Mouse (Mus musculus) midbrain, embryonic 10.5 days (tissue): Measurements from ENCODE around the gene Myl12a. TPM values are rescaled to one million over a fixed set of nuclear protein-coding genes. Genes with fewer than 3 reads are reported as not detected.

Source experiments
- DNase-seq: peaks from one replicate; pipeline ENCODE4 v3.0.0-alpha.2; 2017; ENCODE audit warnings: low spot score
- H3K27ac ChIP-seq: fragments of 300-500 bp; sonication (generic); replicated peaks from 2 replicates; pipeline ENCODE4 v1.5.1; 2016; ENCODE audit warnings: mild to moderate bottlenecking
- H3K27me3 ChIP-seq: fragments of 300-500 bp; sonication (generic); 2 replicates; pipeline ENCODE4 v1.6.1; 2016; ENCODE audit warnings: low read depth, mild to moderate bottlenecking; ENCODE audit not compliant: poor library complexity, severe bottlenecking
- H3K36me3 ChIP-seq: fragments of 300-500 bp; sonication (generic); 2 replicates; pipeline ENCODE4 v1.6.1; 2016; ENCODE audit warnings: mild to moderate bottlenecking, moderate library complexity
- H3K4me1 ChIP-seq: fragments of 300-500 bp; sonication (generic); 2 replicates; pipeline ENCODE4 v1.6.1; 2016
- H3K4me3 ChIP-seq: fragments of 300-500 bp; sonication (generic); 2 replicates; pipeline ENCODE4 v1.5.1; 2016; ENCODE audit warnings: mild to moderate bottlenecking, moderate library complexity
- H3K9me3 ChIP-seq: fragments of 300-500 bp; sonication (generic); replicated peaks from 2 replicates; pipeline ENCODE4 v1.6.1; 2016; ENCODE audit warnings: mild to moderate bottlenecking
- WGBS: fragments of 180-500 bp; shearing (Covaris S2); methylation state at CpG from one replicate; pipeline ENCODE4 v1.1.7; 2016; 5-methylcytosine and 5-hydroxymethylcytosine counted together
- polyA plus RNA-seq: library from polyadenylated mRNA; unstranded; fragments of >200 nt; fragmentation: Nextera tagmentation; extraction: Ambion mirVana; gene quantifications from 2 replicates; pipeline ENCODE4 v1.2.1, GENCODE M21; 2016

Myl12a gene
- 366 and 403 TPM in 2 replicates for polyA plus RNA-seq

DNA sequence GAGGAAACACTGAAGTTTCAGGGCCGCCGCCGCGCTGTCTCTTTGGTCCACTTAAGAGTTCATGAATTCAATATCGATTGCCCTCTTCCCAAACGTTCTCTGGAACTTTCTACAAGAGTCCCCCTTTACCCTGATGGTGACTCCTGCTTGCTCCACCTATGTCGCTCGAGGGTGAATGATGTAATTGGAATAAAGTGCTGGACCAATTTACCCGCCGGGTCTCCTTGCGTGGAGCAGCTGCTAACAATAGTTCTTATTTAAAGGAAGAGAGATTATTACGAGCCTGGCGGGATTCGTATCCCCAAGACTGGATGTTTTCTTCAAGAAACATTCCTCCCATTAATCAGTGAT is at the start of gene Myl12a:
Gene Myl12a, minus strand, starts transcription at position 135 of the 351 bp plus-strand sequence.
- DNase-seq: no peak
- WGBS: 17% methylated on average over 14 of the region's 14 CpGs
- Histone ChIP-seq H3K4me1 (peaks cover 30% of the 10 kb centered on the region), H3K36me3 (0 out of 2 replicates have a peak, but pooled peaks cover 7% of the 10 kb centered on the region), H3K27ac (peak within 1 kb of the TSS; percentile 99), H3K9me3 (no peaks in the 10 kb centered on the region), H3K4me3 (peak within 1 kb of the TSS; percentile 72), H3K27me3 (no peaks in the 10 kb centered on the region)

DNA sequence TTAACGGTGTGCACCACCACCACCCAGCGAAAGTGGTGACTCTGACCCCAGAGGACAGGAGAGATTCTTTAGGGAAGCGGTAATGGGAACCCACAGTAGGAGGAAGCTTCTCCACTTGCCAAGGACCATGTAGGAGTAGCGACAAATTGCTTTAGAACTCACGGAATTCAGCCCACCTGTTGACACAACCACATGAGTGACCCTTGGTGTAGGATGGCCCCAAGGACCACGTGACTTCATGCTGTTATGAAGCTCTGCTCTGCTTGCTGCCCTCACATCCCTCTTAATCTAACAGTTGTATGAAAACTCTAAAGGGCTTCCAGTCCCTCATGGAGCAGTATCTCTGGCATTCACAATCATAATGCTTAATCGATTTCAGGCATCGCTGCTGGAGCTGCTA is 46.6 kb upstream of the Myl12a start:
- WGBS: 84% methylated on average over 8 of the region's 8 CpGs
- H3K9me3 ChIP-seq: no peaks in the 10 kb centered on the region
- H3K4me1 ChIP-seq: no peaks in the 10 kb centered on the region
- H3K36me3 ChIP-seq: no peaks in the 10 kb centered on the region
- no peak overlapping the region for H3K27ac ChIP-seq
- no peak overlapping the region for H3K4me3 ChIP-seq
- no peaks in the 10 kb centered on the region for H3K27me3 ChIP-seq
- no peak for DNase-seq

DNA sequence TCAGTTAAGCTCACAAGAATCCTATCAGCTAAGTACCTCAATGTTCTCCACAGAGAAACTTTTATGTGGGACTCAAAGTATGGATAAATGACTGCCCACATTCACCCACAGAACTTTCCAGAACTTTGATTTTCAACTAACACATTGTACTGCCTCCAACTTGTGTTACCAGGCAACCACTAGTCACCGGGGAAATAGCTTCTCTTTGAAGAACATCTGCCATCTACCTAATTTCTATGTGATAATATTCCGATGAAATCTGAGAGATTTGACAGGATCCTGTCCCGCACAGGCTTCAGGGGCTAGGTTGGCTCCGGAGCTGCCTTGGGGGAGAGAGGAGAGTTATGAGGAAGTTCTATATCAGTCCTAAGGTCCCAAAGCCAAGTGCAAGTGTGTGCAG is 44.2 kb upstream of the Myl12a start:
- H3K9me3 ChIP-seq: no peaks in the 10 kb centered on the region
- no peak overlapping the region for H3K27ac ChIP-seq
- no peak for DNase-seq
- WGBS: 92% methylated on average over 4 of the region's 4 CpGs
- H3K4me1 ChIP-seq: no peaks in the 10 kb centered on the region
- H3K36me3 ChIP-seq: no peaks in the 10 kb centered on the region
- H3K4me3 ChIP-seq: no peak overlapping the region
- H3K27me3 ChIP-seq: no peaks in the 10 kb centered on the region

- 86% methylated on average over 9 of the region's 9 CpGs for WGBS
- no peak for DNase-seq
Observed at GRCm38 (mm10) chr17:71045591-71045990, 42.9 kb upstream of the Myl12a start.

DNA sequence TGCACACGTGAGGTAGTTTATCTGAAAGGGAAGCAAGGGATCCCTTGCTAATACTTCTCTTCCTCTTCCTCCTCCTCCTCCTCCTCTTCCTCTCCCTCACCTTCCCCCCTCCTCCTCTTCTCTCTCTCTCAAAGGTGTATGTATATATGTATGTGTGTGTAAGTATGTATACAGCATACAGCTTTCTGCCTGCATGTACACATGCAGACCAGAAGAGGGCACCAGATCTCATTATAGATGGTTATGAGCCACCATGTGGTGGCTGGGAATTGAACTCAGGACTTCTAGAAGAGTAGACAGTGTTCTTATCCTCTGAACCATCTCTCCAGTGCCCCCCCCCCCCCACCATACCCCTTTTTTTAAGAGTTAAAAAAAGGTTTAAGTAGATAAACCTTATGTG is 40.0 kb upstream of the Myl12a start:
- no peak overlapping the region for H3K27ac ChIP-seq
- H3K9me3 ChIP-seq: no peaks in the 10 kb centered on the region
- WGBS: 100% methylated on average over 1 of the region's 1 CpGs
- H3K36me3 ChIP-seq: no peaks in the 10 kb centered on the region
- H3K27me3 ChIP-seq: no peaks in the 10 kb centered on the region
- peaks cover 14% of the 10 kb centered on the region for H3K4me1 ChIP-seq
- no peak overlapping the region for H3K4me3 ChIP-seq
- DNase-seq: no peak

More at GRCm38 (mm10) chr17:71045591-71045990, 42.9 kb upstream of the Myl12a start:
- peaks cover 2% of the 10 kb centered on the region; the same call in 1 of the 2 replicates for H3K4me1 ChIP-seq
- H3K27me3 ChIP-seq: no peaks in the 10 kb centered on the region
- H3K9me3 ChIP-seq: no peaks in the 10 kb centered on the region
- H3K36me3 ChIP-seq: no peaks in the 10 kb centered on the region
- no peak overlapping the region for H3K4me3 ChIP-seq
- H3K27ac ChIP-seq: no peak overlapping the region

DNA sequence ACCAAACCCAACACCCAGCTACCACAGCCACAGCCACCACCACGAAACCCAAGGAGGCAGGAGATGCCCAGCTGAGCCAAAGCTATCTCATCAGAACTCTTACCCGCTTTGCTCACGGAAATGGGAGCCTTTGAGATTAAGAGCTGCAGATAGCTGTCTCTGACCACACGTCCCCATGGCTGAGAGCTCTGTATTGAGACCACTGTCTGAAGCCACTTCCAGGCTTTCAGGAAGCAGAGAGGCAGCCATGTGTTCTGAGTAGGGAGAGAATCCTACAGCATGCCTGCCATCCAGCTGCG is 37.9 kb upstream of the Myl12a start:
- Histone ChIP-seq H3K27ac (no peak overlapping the region), H3K4me3 (no peak overlapping the region), H3K4me1 (peaks cover 14% of the 10 kb centered on the region), H3K27me3 (no peaks in the 10 kb centered on the region), H3K9me3 (no peaks in the 10 kb centered on the region), H3K36me3 (no peaks in the 10 kb centered on the region)
- no peak for DNase-seq
- 65% methylated on average over 5 of the region's 5 CpGs for WGBS

GRCm38 (mm10) chr17:71039851-71040581 is 37.3 kb upstream of the Myl12a start:
- H3K27ac ChIP-seq: no peak overlapping the region
- H3K4me3 ChIP-seq: no peak overlapping the region
- WGBS: 30% methylated on average over 12 of the region's 12 CpGs
- no peaks in the 10 kb centered on the region for H3K27me3 ChIP-seq
- peak; percentile 32 for DNase-seq
- no peaks in the 10 kb centered on the region for H3K36me3 ChIP-seq
- H3K9me3 ChIP-seq: no peaks in the 10 kb centered on the region
- H3K4me1 ChIP-seq: peaks cover 14% of the 10 kb centered on the region

- no peak overlapping the region for H3K4me3 ChIP-seq
- DNase-seq: no peak
- H3K27me3 ChIP-seq: no peaks in the 10 kb centered on the region
- WGBS: 85% methylated on average over 5 of the region's 5 CpGs
- H3K4me1 ChIP-seq: peaks cover 14% of the 10 kb centered on the region
- no peaks in the 10 kb centered on the region for H3K36me3 ChIP-seq
- H3K27ac ChIP-seq: no peak overlapping the region
- H3K9me3 ChIP-seq: no peaks in the 10 kb centered on the region
Observed at GRCm38 (mm10) chr17:71038812-71039211, 36.1 kb upstream of the Myl12a start.

DNA sequence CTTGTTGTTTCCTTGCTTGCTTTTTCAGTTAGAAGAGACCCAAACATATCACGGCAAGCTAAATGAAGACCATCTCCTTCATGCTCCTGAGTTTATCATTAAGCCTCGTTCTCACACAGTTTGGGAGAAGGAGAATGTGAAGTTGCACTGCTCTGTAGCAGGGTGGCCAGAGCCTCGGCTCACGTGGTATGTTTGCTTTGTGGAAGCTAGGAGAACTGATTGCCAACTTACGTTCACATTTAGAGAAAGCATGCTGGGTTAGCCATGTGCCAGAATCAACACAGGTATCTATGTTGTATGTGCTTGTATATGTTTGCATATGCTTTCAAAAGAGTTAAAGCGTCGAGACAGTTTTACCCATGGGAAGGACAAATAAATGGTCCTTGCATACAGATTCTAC is 34.5 kb upstream of the Myl12a start:
- Histone ChIP-seq H3K27me3 (no peaks in the 10 kb centered on the region), H3K4me1 (peaks cover 14% of the 10 kb centered on the region), H3K9me3 (no peaks in the 10 kb centered on the region), H3K4me3 (no peak overlapping the region), H3K27ac (no peak overlapping the region), H3K36me3 (no peaks in the 10 kb centered on the region)
- no peak for DNase-seq
- 91% methylated on average over 7 of the region's 7 CpGs for WGBS

DNA sequence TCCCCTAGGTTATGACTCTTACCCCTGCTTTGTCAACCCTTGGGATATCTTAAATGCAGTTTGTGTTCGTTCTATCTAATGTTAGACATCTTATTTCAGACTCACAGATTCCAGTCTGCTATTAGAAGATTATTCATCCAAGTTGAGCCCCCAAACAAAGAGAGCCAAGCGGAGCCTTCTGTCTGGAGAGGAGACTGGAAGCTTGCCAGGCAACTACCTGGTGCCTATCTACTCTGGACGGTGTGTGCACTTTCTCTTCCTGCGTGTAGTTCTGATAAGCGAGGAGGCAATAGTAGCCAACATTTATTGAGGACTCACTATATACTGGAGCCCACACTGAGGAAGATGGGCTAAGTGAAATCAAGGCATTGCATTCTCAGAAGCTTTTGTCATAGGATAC is 31.8 kb upstream of the Myl12a start:
- WGBS: 91% methylated on average over 5 of the region's 5 CpGs
- no peak for DNase-seq

DNA sequence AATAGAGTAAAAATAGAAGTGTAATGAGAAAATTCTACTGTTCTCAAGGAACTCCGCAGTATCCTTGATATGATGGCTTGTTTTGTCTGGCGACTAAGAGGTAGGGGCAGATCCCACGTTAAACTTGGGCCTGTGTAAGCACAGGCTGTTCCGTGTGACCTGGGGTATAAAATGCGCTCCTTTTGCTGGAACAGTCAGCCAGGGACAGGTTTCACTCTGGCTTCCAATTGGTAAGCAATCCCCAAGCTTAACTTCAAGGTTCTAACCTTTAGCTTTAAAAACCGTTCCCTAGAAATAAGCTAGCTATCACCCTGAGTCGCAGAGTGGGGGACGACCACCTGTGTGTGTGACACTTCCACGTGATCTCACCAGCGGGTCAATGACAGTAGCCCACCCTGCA is 30.0 kb upstream of the Myl12a start:
- no peaks in the 10 kb centered on the region for H3K4me1 ChIP-seq
- H3K27ac ChIP-seq: no peak overlapping the region
- DNase-seq: no peak
- H3K36me3 ChIP-seq: no peaks in the 10 kb centered on the region
- WGBS: 85% methylated on average over 10 of the region's 10 CpGs
- no peaks in the 10 kb centered on the region for H3K27me3 ChIP-seq
- H3K9me3 ChIP-seq: no peaks in the 10 kb centered on the region
- no peak overlapping the region for H3K4me3 ChIP-seq

More for the DNA sequence above, 31.8 kb upstream of the Myl12a start:
- Histone ChIP-seq H3K36me3 (no peaks in the 10 kb centered on the region), H3K27me3 (no peaks in the 10 kb centered on the region), H3K9me3 (no peaks in the 10 kb centered on the region), H3K27ac (no peak overlapping the region), H3K4me3 (no peak overlapping the region), H3K4me1 (peaks cover under 1% of the 10 kb centered on the region)

- no peak overlapping the region for H3K27ac ChIP-seq
Observed at GRCm38 (mm10) chr17:71027186-71027585, 24.5 kb upstream of the Myl12a start.

DNA sequence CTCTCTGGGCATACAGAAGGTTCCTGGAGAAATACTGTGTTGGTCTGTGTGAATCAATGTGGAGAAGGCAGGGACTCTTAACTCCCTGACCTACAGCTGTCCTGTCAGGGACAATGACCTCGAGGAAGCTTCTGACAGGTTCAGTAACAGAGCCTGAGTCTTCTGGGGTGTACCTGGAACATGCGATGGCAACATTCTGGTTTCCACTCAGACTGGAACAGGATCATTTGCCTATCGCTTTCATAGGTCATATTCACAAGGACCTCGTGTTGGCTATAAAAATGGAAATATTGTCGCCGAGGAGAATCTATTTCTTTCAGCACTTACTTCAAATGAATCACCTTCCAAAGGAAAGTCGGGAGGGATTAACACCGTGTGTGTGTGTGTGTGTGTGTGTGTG is 23.2 kb upstream of the Myl12a start:
- H3K9me3 ChIP-seq: no peaks in the 10 kb centered on the region
- no peak overlapping the region for H3K4me3 ChIP-seq
- no peaks in the 10 kb centered on the region for H3K36me3 ChIP-seq
- DNase-seq: no peak
- WGBS: 81% methylated on average over 8 of the region's 8 CpGs
- H3K4me1 ChIP-seq: 0 out of 2 replicates have a peak, but pooled peaks cover 2% of the 10 kb centered on the region
- no peaks in the 10 kb centered on the region for H3K27me3 ChIP-seq
- no peak overlapping the region for H3K27ac ChIP-seq

More at GRCm38 (mm10) chr17:71027186-71027585, 24.5 kb upstream of the Myl12a start:
- no peaks in the 10 kb centered on the region for H3K36me3 ChIP-seq
- H3K4me1 ChIP-seq: 0 out of 2 replicates have a peak, but pooled peaks cover 2% of the 10 kb centered on the region
- no peaks in the 10 kb centered on the region for H3K27me3 ChIP-seq
- H3K9me3 ChIP-seq: no peaks in the 10 kb centered on the region
- DNase-seq: no peak
- no peak overlapping the region for H3K4me3 ChIP-seq
- 92% methylated on average over 3 of the region's 3 CpGs for WGBS
